Mouse (Mus musculus) intestine, postnatal 0 days (tissue): ENCODE measurements around the gene Mllt1. TPM values are rescaled to one million over a fixed set of nuclear protein-coding genes. Genes with fewer than 3 reads are reported as not detected.

ENCODE experiments used
- ATAC-seq: fragments of 200-750 bp; cut with Nextera tagmentation; 2 replicates; pipeline ENCODE4 v1.8.0; 2017; ENCODE audit warnings: mild to moderate bottlenecking, moderate TSS enrichment, moderate library complexity
- H3K27ac ChIP-seq: fragments of 300-500 bp; sonication (generic); 2 replicates; pipeline ENCODE4 v1.5.1; 2014; ENCODE audit warnings: mild to moderate bottlenecking, low read depth, low read length, moderate library complexity
- H3K27me3 ChIP-seq: fragments of 300-500 bp; sonication (generic); replicated peaks from 2 replicates; pipeline ENCODE4 v1.6.1; 2014; ENCODE audit warnings: low read length, mixed read lengths; ENCODE audit not compliant: control insufficient read depth, insufficient read depth
- H3K36me3 ChIP-seq: fragments of 300-500 bp; sonication (generic); 2 replicates; pipeline ENCODE4 v1.6.1; 2014; ENCODE audit warnings: mild to moderate bottlenecking, moderate library complexity; ENCODE audit not compliant: control insufficient read depth, insufficient read depth
- H3K4me1 ChIP-seq: fragments of 300-500 bp; sonication (generic); replicated peaks from 2 replicates; pipeline ENCODE4 v1.6.1; 2014; ENCODE audit warnings: antibody characterized with exemption, low read length, mixed read lengths; ENCODE audit not compliant: control insufficient read depth, insufficient read depth
- H3K4me2 ChIP-seq: fragments of 300-500 bp; sonication (generic); replicated peaks from 2 replicates; pipeline ENCODE4 v1.6.1; 2014; ENCODE audit warnings: low read depth, mild to moderate bottlenecking, moderate library complexity
- H3K4me3 ChIP-seq: fragments of 300-500 bp; sonication (generic); 2 replicates; pipeline ENCODE4 v1.5.1; 2014; ENCODE audit warnings: low read depth, low read length
- H3K9ac ChIP-seq: fragments of 300-500 bp; sonication (generic); 2 replicates; pipeline ENCODE4 v1.6.1; 2014; ENCODE audit warnings: mild to moderate bottlenecking, low read depth, low read length
- H3K9me3 ChIP-seq: fragments of 300-500 bp; sonication (generic); 2 replicates; pipeline ENCODE4 v1.6.1; 2016; ENCODE audit warnings: mixed run types; ENCODE audit not compliant: control insufficient read depth
- CTCF ChIP-seq: sonication (generic); IDR thresholded peaks from 2 replicates; pipeline ENCODE4 v1.5.1; 2016; ENCODE audit warnings: low read depth, mild to moderate bottlenecking, control low read depth, antibody characterized with exemption, moderate library complexity
- WGBS: fragments of 180-500 bp; shearing (Covaris S2); extraction: QIAGEN DNeasy Blood & Tissue Kit; methylation state at CpG from one replicate; pipeline ENCODE4 v1.1.7; 2014; 5-methylcytosine and 5-hydroxymethylcytosine counted together
- polyA plus RNA-seq: library from polyadenylated mRNA; unstranded; fragments of >200 nt; fragmentation: Nextera tagmentation; extraction: Ambion mirVana; gene quantifications from 2 replicates; pipeline ENCODE4 v1.2.1, GENCODE M21; 2015

Gene Mllt1
- polyA plus RNA-seq, 1 experiment from 2014 or later = 10.5 TPM

- Histone ChIP-seq H3K4me3 (no peak overlapping the region), H3K4me1 (no peaks in the 10 kb centered on the region), H3K9me3 (no peaks in the 10 kb centered on the region), H3K4me2 (no peak overlapping the region), H3K9ac (no peak overlapping the region), H3K36me3 (no peaks in the 10 kb centered on the region), H3K27ac (no peak overlapping the region), H3K27me3 (no peaks in the 10 kb centered on the region)
- WGBS = 83% methylated on average over 3 of the region's 3 CpGs
- ATAC-seq = no peak
- TF ChIP-seq CTCF = no peak
Observed at GRCm38 (mm10) chr17:56855421-56855820, 79.8 kb downstream of the Mllt1 start.

GRCm38 (mm10) chr17:56851167-56851566, 84.0 kb downstream of the Mllt1 start:
- H3K4me2 ChIP-seq = no peak overlapping the region
- H3K36me3 ChIP-seq = no peaks in the 10 kb centered on the region
- no peaks in the 10 kb centered on the region for H3K9me3 ChIP-seq
- H3K4me1 ChIP-seq = no peaks in the 10 kb centered on the region
- ATAC-seq = no peak
- H3K9ac ChIP-seq = no peak overlapping the region
- H3K27ac ChIP-seq = no peak overlapping the region
- 71% methylated on average over 3 of the region's 3 CpGs for WGBS
- no peak for TF ChIP-seq CTCF
- H3K27me3 ChIP-seq = no peaks in the 10 kb centered on the region
- H3K4me3 ChIP-seq = no peak overlapping the region

- no peak overlapping the region for H3K27ac ChIP-seq
- no peak overlapping the region for H3K4me3 ChIP-seq
- no peak for TF ChIP-seq CTCF
- no peaks in the 10 kb centered on the region for H3K27me3 ChIP-seq
- H3K9me3 ChIP-seq = no peaks in the 10 kb centered on the region
- WGBS = 78% methylated on average over 13 of the region's 13 CpGs
- H3K4me1 ChIP-seq = no peaks in the 10 kb centered on the region
- H3K9ac ChIP-seq = no peak overlapping the region
- H3K4me2 ChIP-seq = no peak overlapping the region
- no peaks in the 10 kb centered on the region for H3K36me3 ChIP-seq
- no peak for ATAC-seq
Observed at GRCm38 (mm10) chr17:56849710-56850109, 85.5 kb downstream of the Mllt1 start.

- H3K36me3 ChIP-seq = no peaks in the 10 kb centered on the region
- no peak overlapping the region for H3K4me3 ChIP-seq
- ATAC-seq = no peak
- no peak overlapping the region for H3K27ac ChIP-seq
- no peak for TF ChIP-seq CTCF
- WGBS = 80% methylated on average over 5 of the region's 5 CpGs
- H3K27me3 ChIP-seq = no peaks in the 10 kb centered on the region
- H3K9ac ChIP-seq = no peak overlapping the region
- no peaks in the 10 kb centered on the region for H3K4me1 ChIP-seq
- H3K9me3 ChIP-seq = no peaks in the 10 kb centered on the region
- no peak overlapping the region for H3K4me2 ChIP-seq
Observed at GRCm38 (mm10) chr17:56848785-56849184, 86.4 kb downstream of the Mllt1 start.

- no peaks in the 10 kb centered on the region for H3K4me1 ChIP-seq
- ATAC-seq = no peak
- H3K4me3 ChIP-seq = no peak overlapping the region
- no peaks in the 10 kb centered on the region for H3K27me3 ChIP-seq
- no peaks in the 10 kb centered on the region for H3K36me3 ChIP-seq
- no peak overlapping the region for H3K9ac ChIP-seq
- no peak overlapping the region for H3K27ac ChIP-seq
- no peak overlapping the region for H3K4me2 ChIP-seq
- no peak for TF ChIP-seq CTCF
- H3K9me3 ChIP-seq = no peaks in the 10 kb centered on the region
- 81% methylated on average over 5 of the region's 5 CpGs for WGBS
Observed at GRCm38 (mm10) chr17:56843678-56844077, 91.5 kb downstream of the Mllt1 start.

Other genes with a start within 250 kb of the Mllt1 start
- gene Ndufa11, start 217.6 kb downstream of the Mllt1 start, polyA plus RNA-seq = 660 and 718 TPM in 2 replicates
- gene Vmac, start 217.4 kb downstream of the Mllt1 start, polyA plus RNA-seq = 9.6 and 13.4 TPM in 2 replicates
- 20.6 and 21.0 TPM in 2 replicates for gene Nrtn, start 177.9 kb downstream of the Mllt1 start, polyA plus RNA-seq
- gene Dus3l, start 170.7 kb downstream of the Mllt1 start, polyA plus RNA-seq = 16.1 and 16.6 TPM in 2 replicates
- 0.25 and 0.51 TPM in 2 replicates for gene Prr22, start 165.2 kb downstream of the Mllt1 start, polyA plus RNA-seq
- 1.4 and 1.6 TPM in 2 replicates for gene Rfx2, start 104.4 kb downstream of the Mllt1 start, polyA plus RNA-seq
- not detected in 2 replicates for gene Acsbg2, start 61.0 kb downstream of the Mllt1 start, polyA plus RNA-seq
- gene 1700061G19Rik, start 59.9 kb downstream of the Mllt1 start, polyA plus RNA-seq = 0.23 and 0.30 TPM in 2 replicates
- gene Acer1, start 46.7 kb upstream of the Mllt1 start, polyA plus RNA-seq = 0.44 and 0.65 TPM in 2 replicates
- gene Clpp, start 54.9 kb upstream of the Mllt1 start, polyA plus RNA-seq = 77.5 and 78.0 TPM in 2 replicates
- 25.7 and 28.7 TPM in 2 replicates for gene Alkbh7, start 61.9 kb upstream of the Mllt1 start, polyA plus RNA-seq
- gene Pspn, start 64.6 kb upstream of the Mllt1 start, polyA plus RNA-seq = not detected in 2 replicates
- gene Gtf2f1, start 75.9 kb upstream of the Mllt1 start, polyA plus RNA-seq = 43.3 and 43.5 TPM in 2 replicates
- 0.22 and 0.25 TPM in 2 replicates for gene Gm17949, start 76.1 kb upstream of the Mllt1 start, polyA plus RNA-seq
- 18.8 and 19.9 TPM in 2 replicates for gene Khsrp, start 96.1 kb upstream of the Mllt1 start, polyA plus RNA-seq
- not detected in 2 replicates for gene Slc25a41, start 106.2 kb upstream of the Mllt1 start, polyA plus RNA-seq
- 121 and 130 TPM in 2 replicates for gene Crb3, start 123.7 kb upstream of the Mllt1 start, polyA plus RNA-seq
- 4.8 and 5.1 TPM in 2 replicates for gene Slc25a23, start 124.4 kb upstream of the Mllt1 start, polyA plus RNA-seq
- gene Dennd1c, start 143.1 kb upstream of the Mllt1 start, polyA plus RNA-seq = 5.2 and 5.3 TPM in 2 replicates
- 12.6 and 14.6 TPM in 2 replicates for gene Tubb4a, start 152.4 kb upstream of the Mllt1 start, polyA plus RNA-seq
- 1.2 and 1.6 TPM in 2 replicates for gene Tnfsf9, start 169.9 kb upstream of the Mllt1 start, polyA plus RNA-seq
- not detected in 2 replicates for gene Cd70, start 214.4 kb upstream of the Mllt1 start, polyA plus RNA-seq